Mouse (Mus musculus) heart, embryonic 16.5 days (tissue): ENCODE results near the gene Rbm17. TPM values are rescaled to one million over a fixed set of nuclear protein-coding genes. Genes with fewer than 3 reads are reported as not detected.

ENCODE experiments used
- ATAC-seq: fragments of 200-750 bp; cut with Nextera tagmentation; replicated peaks from 2 replicates; pipeline ENCODE4 v1.8.0; 2017; ENCODE audit warnings: moderate number of reproducible peaks; ENCODE audit not compliant: insufficient read depth, low FRiP score; ENCODE audit errors: extremely low read depth
- H3K27ac ChIP-seq: fragments of 300-500 bp; sonication (generic); 2 replicates; pipeline ENCODE4 v1.5.1; 2014; ENCODE audit warnings: mild to moderate bottlenecking, low read length, control low read depth, moderate library complexity
- H3K27me3 ChIP-seq: fragments of 300-500 bp; sonication (generic); 2 replicates; pipeline ENCODE4 v1.6.1; 2014; ENCODE audit warnings: low read length, mixed read lengths; ENCODE audit not compliant: control insufficient read depth, insufficient read depth
- H3K36me3 ChIP-seq: fragments of 300-500 bp; sonication (generic); 2 replicates; pipeline ENCODE4 v1.6.1; 2014; ENCODE audit not compliant: control insufficient read depth, insufficient read depth
- H3K4me1 ChIP-seq: fragments of 300-500 bp; sonication (generic); 2 replicates; pipeline ENCODE4 v1.6.1; 2014; ENCODE audit warnings: low read length, mixed read lengths; ENCODE audit not compliant: control insufficient read depth, insufficient read depth
- H3K4me2 ChIP-seq: fragments of 300-500 bp; sonication (generic); 2 replicates; pipeline ENCODE4 v1.6.1; 2014; ENCODE audit warnings: low read depth, mild to moderate bottlenecking, control low read depth, low read length
- H3K4me3 ChIP-seq: fragments of 300-500 bp; sonication (generic); 2 replicates; pipeline ENCODE4 v1.5.1; 2014; ENCODE audit warnings: mild to moderate bottlenecking, control low read depth, low read length
- H3K9ac ChIP-seq: fragments of 300-500 bp; sonication (generic); 2 replicates; pipeline ENCODE4 v1.6.1; 2014; ENCODE audit warnings: low read length, control low read depth
- H3K9me3 ChIP-seq: fragments of 300-500 bp; sonication (generic); replicated peaks from 2 replicates; pipeline ENCODE4 v1.6.1; 2016; ENCODE audit warnings: low read length; ENCODE audit not compliant: control insufficient read depth
- WGBS: fragments of 180-500 bp; shearing (Covaris S2); extraction: QIAGEN DNeasy Blood & Tissue Kit; methylation state at CpG from one replicate; pipeline ENCODE4 v1.1.7; 2014; 5-methylcytosine and 5-hydroxymethylcytosine counted together
- polyA plus RNA-seq: library from polyadenylated mRNA; unstranded; fragments of >200 nt; fragmentation: Nextera tagmentation; extraction: Ambion mirVana; gene quantifications from 2 replicates; pipeline ENCODE4 v1.2.1, GENCODE M21; 2015

Gene Rbm17
- polyA plus RNA-seq = 84.5 and 102 TPM in 2 replicates

GRCm38 (mm10) chr2:11604053-11604452 is at the start of gene Rbm17:
Rbm17 (minus strand) TSS chr2:11604153.
- peak within 1 kb of the TSS; percentile 96 for H3K4me3 ChIP-seq
- H3K9ac ChIP-seq = peak within 1 kb of the TSS; percentile 98
- peaks cover 13% of the 10 kb centered on the region for H3K36me3 ChIP-seq
- no peak for ATAC-seq
- H3K27ac ChIP-seq = peak within 1 kb of the TSS; percentile 74
- no peaks in the 10 kb centered on the region for H3K27me3 ChIP-seq
- peaks cover 8% of the 10 kb centered on the region for H3K4me1 ChIP-seq
- 85% methylated on average over 5 of the region's 5 CpGs for WGBS
- H3K4me2 ChIP-seq = peak within 1 kb of the TSS; percentile 78
- H3K9me3 ChIP-seq = no peaks in the 10 kb centered on the region

- H3K27ac ChIP-seq = no peak overlapping the region
- ATAC-seq = 0 out of 2 replicates have a peak, but pooled peaks have one; percentile 35
- 34% methylated on average over 6 of the region's 6 CpGs for WGBS
- H3K4me1 ChIP-seq = no peaks in the 10 kb centered on the region
- no peaks in the 10 kb centered on the region for H3K27me3 ChIP-seq
- H3K36me3 ChIP-seq = no peaks in the 10 kb centered on the region
- no peak overlapping the region for H3K4me2 ChIP-seq
- no peaks in the 10 kb centered on the region for H3K9me3 ChIP-seq
- H3K9ac ChIP-seq = no peak overlapping the region
- H3K4me3 ChIP-seq = no peak overlapping the region
These were observed 49.4 kb upstream of the Rbm17 start for GRCm38 (mm10) chr2:11653330-11653729.

- WGBS = 43% methylated on average over 2 of the region's 2 CpGs
- Histone ChIP-seq H3K9ac (no peak overlapping the region), H3K4me2 (no peak overlapping the region), H3K9me3 (no peaks in the 10 kb centered on the region), H3K27ac (no peak overlapping the region), H3K4me3 (no peak overlapping the region), H3K36me3 (no peaks in the 10 kb centered on the region), H3K27me3 (no peaks in the 10 kb centered on the region), H3K4me1 (no peaks in the 10 kb centered on the region)
- no peak; the same call in 1 of the 2 replicates for ATAC-seq
These were observed 48.8 kb upstream of the Rbm17 start for GRCm38 (mm10) chr2:11652780-11653179.

- no peaks in the 10 kb centered on the region for H3K4me1 ChIP-seq
- H3K9me3 ChIP-seq = no peaks in the 10 kb centered on the region
- 80% methylated on average over 3 of the region's 3 CpGs for WGBS
- no peak overlapping the region for H3K27ac ChIP-seq
- H3K27me3 ChIP-seq = no peaks in the 10 kb centered on the region
- no peak overlapping the region for H3K4me2 ChIP-seq
- no peak for ATAC-seq
- H3K9ac ChIP-seq = no peak overlapping the region
- H3K4me3 ChIP-seq = no peak overlapping the region
- H3K36me3 ChIP-seq = no peaks in the 10 kb centered on the region
These were observed 48.2 kb upstream of the Rbm17 start for GRCm38 (mm10) chr2:11652196-11652595.

GRCm38 (mm10) chr2:11651476-11651875 is 47.5 kb upstream of the Rbm17 start:
- H3K9me3 ChIP-seq = no peaks in the 10 kb centered on the region
- no peaks in the 10 kb centered on the region for H3K27me3 ChIP-seq
- no peak overlapping the region for H3K4me2 ChIP-seq
- H3K4me1 ChIP-seq = no peaks in the 10 kb centered on the region
- no peak overlapping the region for H3K9ac ChIP-seq
- no peak overlapping the region for H3K27ac ChIP-seq
- H3K4me3 ChIP-seq = no peak overlapping the region
- no peak for ATAC-seq
- no peaks in the 10 kb centered on the region for H3K36me3 ChIP-seq
- 40% methylated on average over 3 of the region's 3 CpGs for WGBS

GRCm38 (mm10) chr2:11645297-11645696 is 41.3 kb upstream of the Rbm17 start:
- no peaks in the 10 kb centered on the region for H3K27me3 ChIP-seq
- H3K36me3 ChIP-seq = no peaks in the 10 kb centered on the region
- ATAC-seq = no peak
- H3K4me2 ChIP-seq = no peak overlapping the region
- H3K9ac ChIP-seq = no peak overlapping the region
- H3K4me1 ChIP-seq = no peaks in the 10 kb centered on the region
- H3K9me3 ChIP-seq = no peaks in the 10 kb centered on the region
- H3K27ac ChIP-seq = no peak overlapping the region
- WGBS = 73% methylated on average over 2 of the region's 2 CpGs
- H3K4me3 ChIP-seq = peak overlapping the region; percentile 15

- WGBS = 61% methylated on average over 1 of the region's 1 CpGs
- Histone ChIP-seq H3K4me1 (no peaks in the 10 kb centered on the region), H3K4me2 (no peak overlapping the region), H3K4me3 (peak overlapping the region; percentile 4; the same call in 1 of the 2 replicates), H3K27me3 (no peaks in the 10 kb centered on the region), H3K27ac (no peak overlapping the region), H3K36me3 (no peaks in the 10 kb centered on the region), H3K9ac (no peak overlapping the region), H3K9me3 (no peaks in the 10 kb centered on the region)
- ATAC-seq = no peak
These were observed 40.1 kb upstream of the Rbm17 start for GRCm38 (mm10) chr2:11644057-11644456.

GRCm38 (mm10) chr2:11642451-11642941 is 38.5 kb upstream of the Rbm17 start, which contains the start of gene Il2ra:
Il2ra (plus strand) TSS chr2:11642807.
- no peaks in the 10 kb centered on the region for H3K36me3 ChIP-seq
- H3K9ac ChIP-seq = peak within 1 kb of the TSS; percentile 11; the same call in 1 of the 2 replicates
- no peaks in the 10 kb centered on the region for H3K4me1 ChIP-seq
- H3K4me3 ChIP-seq = peak within 1 kb of the TSS; percentile 22
- H3K27ac ChIP-seq = no peak within 1 kb of the TSS
- H3K9me3 ChIP-seq = no peaks in the 10 kb centered on the region
- WGBS = 88% methylated on average over 3 of the region's 3 CpGs
- H3K27me3 ChIP-seq = no peaks in the 10 kb centered on the region
- H3K4me2 ChIP-seq = no peak within 1 kb of the TSS
- no peak for ATAC-seq

- H3K9me3 ChIP-seq = no peaks in the 10 kb centered on the region
- no peak overlapping the region for H3K4me3 ChIP-seq
- H3K36me3 ChIP-seq = no peaks in the 10 kb centered on the region
- H3K4me2 ChIP-seq = no peak overlapping the region; the same call in 1 of the 2 replicates
- peak overlapping the region; percentile 70 for H3K27ac ChIP-seq
- 48% methylated on average over 1 of the region's 1 CpGs for WGBS
- ATAC-seq = peak; percentile 59
- H3K9ac ChIP-seq = no peak overlapping the region
- H3K4me1 ChIP-seq = no peaks in the 10 kb centered on the region
- H3K27me3 ChIP-seq = no peaks in the 10 kb centered on the region
These were observed 33.2 kb upstream of the Rbm17 start for GRCm38 (mm10) chr2:11637115-11637514.
